11 mouse cellular contexts compared by ENCODE assay signal in genomic region chr15:103388556-103389145, GRCm38 (mm10). TPM values are rescaled to one million over a fixed set of nuclear protein-coding genes. Genes with fewer than 3 reads are reported as not detected.
A peak's percentile ranks its signal among the peaks of the same experiment; 100 is the strongest.
DNase-seq lines count a peak whose midpoint lies in the region; ATAC-seq and TF ChIP-seq lines count a peak whose summit lies in the region.
"Had no signal": no experiment of that assay in that cellular context is flagged by ENCODE, and none has a peak within 500 bp of the region (broad histone marks: within the 10 kb centered on the region; RNA-seq: fewer than 3 reads in every experiment).

No protein-coding gene starts in this region.

- H3K9ac ChIP-seq in liver, postnatal 0 days (replicated peaks) = no peak overlapping the region
- H3K9ac ChIP-seq: embryonic facial prominence, embryonic 12.5 days; limb, embryonic 15.5 days had no signal

- H3K4me2 ChIP-seq in liver, postnatal 0 days (ENCODE audit: low read depth, low read length) = no peak overlapping the region
- H3K4me2 ChIP-seq: embryonic facial prominence, embryonic 12.5 days; limb, embryonic 15.5 days had no signal

- no peaks in the 10 kb centered on the region for H3K36me3 ChIP-seq in liver, postnatal 0 days (replicated peaks; ENCODE audit: insufficient read depth, low read length)
- H3K36me3 ChIP-seq: embryonic facial prominence, embryonic 12.5 days; limb, embryonic 15.5 days had no signal

- intact Hi-C loops in gastrocnemius, adult 2 months (cut with DNase I) = loop anchor here (1.0 kb wide), 1 partner anchor 41 kb away; no protein-coding TSS in a partner anchor

- H3K9me3 ChIP-seq in liver, postnatal 0 days (ENCODE audit: low read length) = no peaks in the 10 kb centered on the region
- H3K9me3 ChIP-seq: embryonic facial prominence, embryonic 12.5 days; limb, embryonic 15.5 days had no signal

- no peak for ATAC-seq in liver, postnatal 0 days

- no peak overlapping the region for H3K4me3 ChIP-seq in gastrocnemius, adult 2 months
- no peak overlapping the region for H3K4me3 ChIP-seq in liver, postnatal 0 days (ENCODE audit: low read depth, low read length)
- H3K4me3 ChIP-seq: embryonic facial prominence, embryonic 12.5 days; limb, embryonic 15.5 days had no signal

- H3K4me1 ChIP-seq in liver, postnatal 0 days (ENCODE audit: insufficient read depth) = no peaks in the 10 kb centered on the region
- H3K4me1 ChIP-seq: embryonic facial prominence, embryonic 12.5 days had no signal

- no peak overlapping the region for H3K27ac ChIP-seq in gastrocnemius, adult 2 months
- H3K27ac ChIP-seq in liver, postnatal 0 days (ENCODE audit: low read depth) = no peak overlapping the region
- H3K27ac ChIP-seq: embryonic facial prominence, embryonic 12.5 days; limb, embryonic 15.5 days had no signal

- DNase-seq in gastrocnemius, adult 2 months = no peak
- DNase-seq in gastrocnemius, postnatal 25 days = no peak
- no peak for DNase-seq in liver, postnatal 0 days
- no peak for DNase-seq in liver
- DNase-seq in embryo, embryonic 10.5 days (ENCODE audit: low spot score) = peak; percentile 53
- DNase-seq in retina, embryonic 14.5 days (ENCODE audit: low spot score) = peak; percentile 54
- no peak for DNase-seq in layer of hippocampus, adult 9-10 months (ENCODE audit: low spot score)
- no peak for DNase-seq in spleen, postnatal 14 days (ENCODE audit: low spot score in 2 of 2)

- no peak for TF ChIP-seq EP300 in liver, postnatal 0 days (IDR thresholded peaks at IDR 0.05; ENCODE audit: low read depth)

- TF ChIP-seq CTCF in gastrocnemius, adult 2 months (IDR thresholded peaks at IDR 0.05) = peak; percentile 85
- TF ChIP-seq CTCF in liver, postnatal 0 days (IDR thresholded peaks at IDR 0.05; ENCODE audit: low read depth) = peak; percentile 79

- WGBS in liver, postnatal 0 days (ENCODE audit: insufficient replicate concordance) = 28% methylated on average over 4 of the region's 4 CpGs

- no peaks in the 10 kb centered on the region for H3K27me3 ChIP-seq in liver, postnatal 0 days (ENCODE audit: insufficient read depth, low read length)
- H3K27me3 ChIP-seq: embryonic facial prominence, embryonic 12.5 days; limb, embryonic 15.5 days had no signal

RNA-seq across cellular contexts. Expression of gene Itga5, which starts 22.1 kb away (rescaled TPM):
- total RNA-seq in gastrocnemius, adult 2 months (2021) = 1 to 10 TPM; 5.0 to 10.0 TPM
- total RNA-seq in gastrocnemius, postnatal 25 days (2021) = 10 to 100 TPM in 1 of 2 experiments, 1 to 10 TPM in 1; 9.5 to 15.2 TPM
- polyA plus RNA-seq in liver, postnatal 0 days (2015; fragmentation: Nextera tagmentation; extraction: Ambion mirVana) = 15.6 and 16.0 TPM in 2 replicates

RNA-seq across cellular contexts. Expression of gene Gtsf1, which starts 41.6 kb away (rescaled TPM):
- not detected for total RNA-seq in gastrocnemius, adult 2 months (2021)
- not detected for total RNA-seq in gastrocnemius, postnatal 25 days (2021)
- not detected in 2 replicates for polyA plus RNA-seq in liver, postnatal 0 days (2015; fragmentation: Nextera tagmentation; extraction: Ambion mirVana)
- polyA plus RNA-seq: embryonic facial prominence, embryonic 12.5 days; limb, embryonic 15.5 days had no signal

RNA-seq across cellular contexts. Expression of gene Zfp385a, which starts 48.8 kb away (rescaled TPM):
- total RNA-seq in gastrocnemius, adult 2 months (2021) = 10 to 100 TPM in 1 of 2 experiments, 1 to 10 TPM in 1; 8.0 to 13.0 TPM
- 10 to 100 TPM; 17.0 to 77.5 TPM for total RNA-seq in gastrocnemius, postnatal 25 days (2021)
- polyA plus RNA-seq in liver, postnatal 0 days (2015; fragmentation: Nextera tagmentation; extraction: Ambion mirVana) = 10.1 TPM in 2 replicates

RNA-seq across cellular contexts. Expression of gene Gtsf2, which starts 59.6 kb away (rescaled TPM):
- not detected for total RNA-seq in gastrocnemius, adult 2 months (2021)
- total RNA-seq in gastrocnemius, postnatal 25 days (2021) = not detected
- polyA plus RNA-seq in liver, postnatal 0 days (2015; fragmentation: Nextera tagmentation; extraction: Ambion mirVana) = not detected in 2 replicates
- polyA plus RNA-seq: embryonic facial prominence, embryonic 12.5 days; heart, embryonic 14.5 days; limb, embryonic 15.5 days had no signal

Comparison
In these comparisons a context has a peak if more than half of its experiments do, and no peak if none do; other contexts are left out.
1. DNase-seq: peak in embryo, embryonic 10.5 days (single experiment) and retina, embryonic 14.5 days (single experiment); none in gastrocnemius, adult 2 months (single experiment), gastrocnemius, postnatal 25 days (single experiment), liver, postnatal 0 days (single experiment), liver (single experiment), layer of hippocampus, adult 9-10 months (single experiment) and spleen, postnatal 14 days (0 of 2).